Mouse (Mus musculus) adrenal gland, postnatal 25 days (tissue): ENCODE measurements around the gene Ncam1. TPM values are rescaled to one million over a fixed set of nuclear protein-coding genes. Genes with fewer than 3 reads are reported as not detected.

Experiments
- DNase-seq: peaks from one replicate; pipeline ENCODE4 v3.0.0; 2021; ENCODE audit warnings: mixed read lengths
- long read RNA-seq: library from polyadenylated mRNA; stranded (forward); transcript quantifications from one replicate; pipeline ENCODE4 v2.0.0, GENCODE M21; 2021
- total RNA-seq: library from RNA; stranded (reverse); gene quantifications from 2 replicates; pipeline ENCODE4 v1.2.3, GENCODE M21; 2021

The Ncam1 gene
- 35.5 and 48.8 TPM in 2 replicates for total RNA-seq
- long read RNA-seq, partial matches to known transcripts = 15 of 26 reads
- long read RNA-seq, other reads (novel, unspliced or antisense) = 11 of 26 reads

DNA sequence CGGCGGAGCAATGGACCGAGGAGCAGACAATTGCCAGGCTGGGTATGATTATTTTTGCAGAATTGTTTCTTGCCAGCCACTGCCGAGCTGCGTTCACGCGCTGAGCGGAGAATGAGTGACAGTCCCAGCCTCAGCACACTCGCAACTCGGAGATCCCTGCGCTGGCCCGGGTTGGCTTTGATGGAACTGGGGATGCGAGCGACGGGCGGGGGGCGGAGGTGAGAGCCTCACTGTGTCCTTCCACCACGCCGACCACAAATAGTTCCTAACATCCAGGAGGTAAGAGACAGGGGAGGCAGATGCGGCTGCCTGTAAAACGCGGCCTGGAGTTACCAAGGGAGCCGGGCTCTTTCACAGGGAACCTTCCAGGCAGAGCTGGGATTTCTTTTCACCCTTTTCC lies at the start of gene Ncam1:
Gene Ncam1, minus strand, starts transcription at position 120 of the 400 bp plus-strand sequence.
- peak; percentile 82 for DNase-seq

DNA sequence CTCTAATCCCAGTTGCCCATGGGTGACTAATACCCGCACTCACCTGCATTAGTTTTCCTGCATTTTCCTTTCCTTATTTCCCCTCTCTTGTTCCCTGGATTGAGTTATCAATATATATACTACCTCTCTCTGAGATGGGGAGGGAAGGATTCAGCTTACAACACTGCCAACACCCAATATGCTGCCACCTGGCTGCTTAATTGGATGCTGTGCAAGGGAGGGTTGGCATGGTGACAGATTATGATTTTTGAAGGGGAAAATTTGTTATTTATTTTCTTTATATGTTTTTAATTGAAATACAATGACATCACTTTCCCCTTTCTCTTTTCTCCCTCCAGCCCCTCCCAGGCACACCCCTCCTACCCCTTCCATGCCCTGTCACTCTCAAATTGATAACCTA lies 35.3 kb upstream of the Ncam1 start:
- no peak for DNase-seq

DNA sequence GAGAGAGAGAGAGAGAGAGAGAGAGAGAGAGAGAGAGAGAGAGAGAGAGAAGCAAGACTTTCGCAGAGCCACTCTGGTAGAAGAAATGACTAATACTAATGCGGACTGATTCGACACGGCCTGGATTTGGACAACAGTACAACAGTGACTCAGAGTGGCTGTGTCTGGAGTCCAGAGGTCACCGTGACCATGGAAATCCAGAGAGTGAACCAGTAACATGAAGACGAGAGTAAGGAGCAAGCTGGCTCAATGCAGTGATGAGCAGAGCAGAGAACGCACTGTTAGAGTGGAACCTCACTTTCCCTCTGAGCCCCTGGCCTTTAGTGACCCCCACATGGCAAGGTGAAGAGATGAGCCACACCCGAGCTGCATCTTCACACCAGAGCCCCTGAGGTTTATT lies 28.9 kb upstream of the Ncam1 start:
- peak; percentile 23 for DNase-seq

DNA sequence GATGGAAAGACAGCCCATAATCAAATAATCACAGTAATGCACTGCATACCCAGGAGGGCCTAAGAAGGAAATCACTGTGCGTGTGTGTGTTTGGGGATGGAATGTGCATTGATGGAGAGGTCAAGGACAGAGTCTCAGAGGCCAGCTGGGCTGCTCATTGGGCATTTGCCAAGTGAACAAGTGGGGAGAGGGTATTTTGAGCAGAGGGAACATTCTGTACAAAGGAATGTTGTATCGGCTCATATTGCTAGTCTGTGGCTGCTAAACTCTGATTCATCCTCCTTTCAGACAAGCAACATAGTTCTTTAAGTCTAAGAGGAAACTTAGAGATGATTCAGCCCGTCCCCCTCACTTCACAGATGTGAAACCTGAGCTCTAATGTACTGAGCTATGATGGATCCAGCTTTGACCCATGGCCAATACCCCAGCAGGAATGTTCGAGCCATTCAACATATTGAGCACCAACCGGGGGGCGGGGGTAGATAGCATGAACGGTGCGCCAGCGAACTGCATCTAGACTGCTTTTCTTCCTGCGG lies 17.5 kb upstream of the Ncam1 start:
- DNase-seq = no peak

DNA sequence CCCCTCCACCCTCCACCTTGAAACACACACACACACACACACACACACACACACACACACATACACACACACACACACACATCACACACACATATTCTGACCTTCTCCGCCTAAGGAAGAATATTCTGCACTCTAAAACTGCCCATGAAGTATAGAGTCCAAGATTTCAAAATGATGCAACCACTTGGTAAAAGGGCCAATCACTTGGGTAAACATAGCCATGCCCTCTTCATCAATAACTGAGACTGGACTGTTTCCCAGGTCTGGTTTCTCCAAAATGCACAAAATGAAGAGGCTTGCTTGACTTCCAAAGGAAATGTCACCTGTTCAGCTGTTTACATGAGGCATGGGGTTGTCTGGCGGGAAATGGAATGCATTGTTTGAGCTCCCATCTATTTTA lies 15.7 kb upstream of the Ncam1 start:
- no peak for DNase-seq

DNA sequence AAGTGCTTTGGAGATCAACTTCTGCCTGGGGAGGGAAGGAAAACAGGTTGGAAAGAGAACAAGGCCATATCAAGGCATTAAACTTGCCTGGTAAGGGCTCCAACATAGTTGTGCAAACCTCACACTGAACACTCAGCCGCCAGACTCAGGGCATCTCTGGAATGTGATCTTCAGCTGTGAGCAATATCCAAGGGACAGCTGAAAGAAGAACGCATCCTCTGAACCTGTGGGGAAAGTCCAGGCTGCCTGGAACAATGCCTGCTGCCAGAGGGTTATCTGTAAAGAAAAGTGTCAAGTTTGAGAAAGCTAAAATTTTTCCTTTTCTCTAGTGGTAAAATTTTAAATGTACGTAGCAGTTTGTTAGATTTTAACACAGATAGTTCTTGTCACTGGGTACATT lies 4.5 kb upstream of the Ncam1 start:
- no peak for DNase-seq

DNA sequence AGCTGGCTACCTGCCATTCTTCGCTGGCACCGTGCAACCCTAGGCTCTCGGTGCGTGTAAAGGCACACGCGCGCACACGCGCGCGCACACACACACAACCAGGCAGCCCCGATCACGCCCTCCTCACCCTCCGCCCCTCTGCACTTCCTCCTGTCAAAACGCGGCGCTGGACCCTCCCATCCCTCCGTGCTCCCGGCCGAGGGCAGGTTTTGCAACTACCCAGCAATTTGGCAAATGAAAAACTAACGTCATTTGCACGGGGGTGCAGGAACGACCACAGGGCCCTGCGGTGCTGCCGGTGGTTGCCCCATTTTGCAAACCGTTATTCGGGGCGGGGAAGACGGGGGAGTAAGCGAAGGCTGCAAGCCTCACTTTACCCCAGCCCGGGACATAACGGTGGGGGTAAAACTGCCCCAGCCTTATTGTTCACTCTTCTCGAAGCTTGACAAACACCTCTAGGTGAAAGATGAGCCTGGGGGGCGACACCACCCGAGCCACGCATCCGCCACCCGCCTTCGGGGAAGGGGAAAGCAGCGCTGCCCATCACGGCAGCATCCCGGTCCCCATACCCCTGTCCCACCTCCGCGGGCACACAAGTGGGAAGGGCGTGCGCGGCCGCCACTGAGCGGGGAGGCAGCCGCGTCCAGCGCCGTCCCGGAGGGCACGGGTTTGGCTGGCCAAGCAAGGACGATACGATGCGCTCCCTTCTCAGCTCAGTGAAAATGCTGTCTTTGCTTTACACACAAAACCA lies 729 bp downstream of the Ncam1 start:
- peak; percentile 64 for DNase-seq

DNA sequence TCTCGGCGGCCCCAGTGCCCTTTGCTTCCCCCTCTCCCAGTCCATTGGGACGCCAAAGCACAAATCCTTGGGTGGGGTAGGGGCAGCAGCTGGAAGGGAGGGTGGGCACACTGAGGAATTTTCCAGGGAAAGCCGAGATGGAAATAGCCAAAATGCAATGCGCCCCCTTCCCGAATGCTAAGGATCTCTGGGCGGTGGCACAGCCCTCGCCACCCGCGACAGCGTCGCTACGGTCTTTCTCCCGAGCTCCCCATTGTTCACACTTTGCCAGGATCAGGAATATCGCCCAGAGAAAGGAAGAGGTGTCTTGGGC lies 1.3 kb downstream of the Ncam1 start:
- DNase-seq = no peak

DNA sequence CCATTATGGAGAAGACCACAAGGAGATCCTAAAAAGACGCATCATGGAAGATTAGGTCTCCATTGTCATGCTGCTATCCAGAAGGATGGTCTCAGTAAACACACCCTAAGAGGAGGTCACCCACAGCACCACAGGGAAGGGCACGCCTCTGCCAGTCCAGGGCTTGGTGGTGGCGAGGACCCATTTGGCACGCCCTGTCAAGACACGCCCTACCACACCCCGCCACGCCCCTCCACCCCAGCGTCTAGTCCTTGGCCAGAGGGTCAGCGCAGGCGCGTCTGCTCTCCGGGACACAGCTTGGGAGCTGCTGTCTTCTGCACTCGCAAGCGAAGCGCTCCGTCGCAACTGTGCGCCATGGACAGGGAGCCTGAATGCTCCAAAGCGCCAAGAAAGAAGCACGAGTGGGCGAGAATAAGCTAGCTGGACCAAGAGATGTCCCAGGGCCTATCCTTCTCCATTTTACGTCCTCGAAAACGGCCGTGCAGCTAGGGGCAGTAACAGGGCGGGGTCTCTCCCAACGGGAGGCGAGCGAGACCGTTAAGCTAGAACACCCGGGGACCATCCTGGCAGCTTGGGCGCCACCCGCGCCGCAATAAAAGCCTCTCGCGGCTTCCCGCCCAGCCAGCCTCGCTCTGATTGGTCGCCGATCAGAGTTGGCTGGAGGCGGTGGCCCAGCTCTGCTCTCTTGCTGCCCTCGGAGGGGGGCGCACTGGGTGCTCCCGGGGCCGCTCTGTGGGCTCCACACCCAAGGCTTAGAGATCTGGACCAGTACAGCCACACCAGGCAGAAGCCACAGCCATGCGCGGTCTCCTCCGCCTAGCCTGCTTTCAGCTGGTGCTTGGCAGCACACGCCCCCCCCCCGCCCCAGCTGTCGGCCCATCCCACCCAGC lies 1.9 kb downstream of the Ncam1 start:
- DNase-seq = peak; percentile 80

DNA sequence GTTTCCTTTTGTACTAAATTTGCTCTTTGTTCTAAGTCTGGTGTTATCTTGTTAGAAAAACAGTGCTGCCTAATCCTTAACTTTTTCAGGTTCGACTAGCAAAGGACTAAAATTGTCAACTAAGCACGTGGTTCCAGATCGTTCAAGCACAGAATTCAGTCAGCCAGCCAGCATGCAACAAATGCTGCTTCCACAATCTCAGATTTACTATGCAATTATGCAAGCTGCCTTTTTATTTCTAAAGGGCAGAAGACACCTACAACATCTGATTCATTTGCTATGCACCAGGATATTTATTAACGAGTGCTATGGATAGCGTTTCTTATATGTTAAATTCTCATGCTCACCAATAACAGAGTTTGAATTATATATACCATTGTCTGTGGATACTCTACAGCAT lies 2.8 kb downstream of the Ncam1 start:
- no peak for DNase-seq

DNA sequence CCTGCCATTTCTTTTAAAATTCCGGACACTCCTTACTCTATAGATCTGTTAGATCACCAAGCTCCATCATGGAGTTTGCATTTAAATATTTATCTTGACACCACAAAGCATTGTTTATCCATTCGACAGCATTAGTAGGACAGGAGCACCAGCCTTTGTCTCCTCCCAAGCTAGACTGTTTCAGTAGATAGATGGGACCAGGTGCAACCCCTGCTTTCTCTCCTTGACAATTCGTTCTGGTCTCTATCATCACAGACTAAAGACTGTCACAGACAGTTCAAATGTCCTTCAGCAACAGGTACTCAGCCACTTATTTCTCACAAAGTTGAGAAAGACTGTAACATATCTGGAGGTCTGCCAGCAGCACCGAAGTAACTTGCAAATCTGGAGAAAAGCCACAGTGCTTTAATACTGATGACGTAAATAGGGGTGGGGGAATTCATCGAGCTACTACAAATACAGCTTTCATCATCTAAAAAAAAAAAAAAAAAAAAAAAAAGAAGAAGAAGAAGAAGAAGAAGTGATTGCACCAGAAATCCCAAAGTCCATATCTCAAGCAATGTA lies 4.7 kb downstream of the Ncam1 start:
- no peak for DNase-seq

DNA sequence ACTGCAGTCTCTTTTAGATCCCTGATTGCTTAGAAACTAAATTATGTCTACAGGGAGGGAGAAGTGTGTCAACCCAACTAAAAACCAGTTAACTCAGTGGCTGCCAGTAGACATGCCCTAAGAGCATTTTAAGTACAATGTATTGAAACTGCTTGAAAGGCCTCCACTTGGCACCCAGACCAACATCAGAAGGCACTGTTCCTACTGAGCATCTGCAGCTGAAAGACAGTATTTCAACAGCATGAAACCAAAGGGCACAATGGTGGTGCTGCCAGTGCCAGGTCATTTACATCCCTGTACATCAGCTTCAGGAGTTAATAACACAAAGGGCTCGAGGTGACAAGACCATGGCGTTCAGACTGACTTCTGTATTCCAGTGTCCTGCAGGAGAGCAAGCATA lies 5.5 kb downstream of the Ncam1 start:
- DNase-seq = no peak

DNA sequence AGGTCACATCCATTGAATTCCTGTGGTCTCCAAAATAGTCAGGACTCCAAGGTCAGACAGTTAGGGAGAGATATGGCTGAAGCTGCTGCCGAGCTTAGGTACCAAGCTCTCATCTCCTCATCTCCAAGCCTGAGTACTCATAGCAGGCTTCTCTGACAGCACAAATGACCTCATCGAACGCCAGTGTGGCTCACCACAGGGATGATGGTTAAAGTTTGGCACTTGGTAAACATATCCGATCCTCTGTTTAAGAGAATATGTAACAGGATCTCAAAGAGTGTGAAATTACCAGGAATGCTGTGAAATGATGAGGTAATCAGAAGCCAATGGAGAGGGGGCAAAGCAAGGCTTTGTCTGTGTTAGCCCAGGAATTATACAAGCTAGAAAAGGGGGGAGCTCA lies 6.1 kb downstream of the Ncam1 start:
- DNase-seq = no peak

DNA sequence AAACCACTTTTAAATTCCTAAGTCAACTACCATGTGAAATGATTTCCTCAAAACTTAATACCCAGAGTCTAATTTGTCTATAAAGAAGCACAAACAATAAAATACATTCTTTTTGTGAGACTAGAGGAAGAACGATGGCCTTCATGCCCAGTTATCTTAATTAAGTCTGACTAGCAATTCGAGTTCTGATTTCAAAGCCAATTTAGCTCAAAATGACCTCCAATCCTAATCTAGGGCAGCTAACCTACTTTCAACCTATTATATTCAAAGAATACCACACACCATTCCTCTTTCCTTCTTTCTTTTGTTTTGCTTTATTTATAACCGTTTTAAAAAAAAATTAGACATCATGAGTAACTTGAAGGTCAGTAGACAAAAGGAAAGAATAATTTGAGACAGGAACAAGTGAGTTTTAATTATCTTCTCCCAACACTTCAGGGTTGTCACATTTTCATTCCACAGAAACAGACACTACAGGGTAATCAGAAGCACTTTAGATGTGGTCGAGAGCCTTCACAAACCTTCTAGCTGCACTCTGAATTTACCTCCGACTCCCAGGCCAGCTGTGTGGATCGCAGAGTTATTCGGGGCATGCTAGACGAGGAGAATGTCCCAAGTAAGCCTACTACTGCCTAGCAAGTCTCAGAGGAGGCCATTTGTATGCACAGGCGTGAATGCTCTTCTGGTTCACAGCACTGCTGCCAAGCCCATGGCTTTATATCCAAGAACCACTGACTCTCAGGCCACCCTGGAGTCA lies 17.5 kb downstream of the Ncam1 start:
- DNase-seq = no peak

DNA sequence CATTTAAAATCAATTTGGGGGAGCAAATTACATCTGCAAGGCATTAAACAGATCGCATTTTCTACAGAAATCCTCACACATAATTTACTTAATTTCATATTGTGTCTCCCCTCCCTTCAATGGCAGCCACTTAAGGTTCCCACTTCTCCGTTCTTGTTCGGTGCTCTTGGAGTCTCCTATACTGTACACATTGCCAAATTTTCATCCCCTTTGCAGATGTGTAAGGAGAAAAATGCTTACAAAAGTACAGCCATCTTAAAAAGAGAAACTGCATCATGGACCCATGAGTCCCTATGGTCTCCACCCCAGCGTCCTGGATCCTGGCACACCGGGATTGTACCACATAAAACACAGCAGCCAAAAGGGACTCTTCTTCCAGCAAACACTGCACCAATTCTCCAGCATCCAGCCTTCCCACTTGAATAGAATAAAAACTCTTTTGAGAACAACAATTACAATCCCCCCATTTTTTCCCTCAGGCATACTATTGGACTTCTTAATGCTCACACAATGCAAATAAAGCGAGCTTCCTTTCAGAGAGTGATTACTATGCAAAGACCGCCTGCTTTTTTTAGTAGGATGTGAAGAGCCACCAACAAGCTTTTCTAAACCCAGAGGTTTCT lies 21.6 kb downstream of the Ncam1 start:
- no peak for DNase-seq

DNA sequence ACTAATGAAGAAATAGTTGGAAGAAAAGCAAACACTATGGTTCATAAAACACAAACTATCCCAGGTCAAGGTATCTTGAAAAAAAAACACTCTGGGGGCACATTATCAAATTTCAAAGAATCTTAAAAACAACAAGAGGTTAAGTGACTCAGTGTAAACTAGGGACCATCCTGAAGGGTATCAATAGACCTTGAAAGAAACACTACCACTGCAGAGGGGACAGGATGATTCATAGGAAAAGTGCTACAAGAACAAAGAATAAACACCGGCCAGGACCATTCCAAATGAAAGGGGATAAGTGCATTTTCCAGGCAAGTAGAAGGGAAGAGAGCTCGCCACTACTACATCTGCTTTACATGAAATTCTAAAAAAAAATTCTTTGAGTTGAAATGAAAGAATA lies 32.1 kb downstream of the Ncam1 start:
- DNase-seq = no peak

DNA sequence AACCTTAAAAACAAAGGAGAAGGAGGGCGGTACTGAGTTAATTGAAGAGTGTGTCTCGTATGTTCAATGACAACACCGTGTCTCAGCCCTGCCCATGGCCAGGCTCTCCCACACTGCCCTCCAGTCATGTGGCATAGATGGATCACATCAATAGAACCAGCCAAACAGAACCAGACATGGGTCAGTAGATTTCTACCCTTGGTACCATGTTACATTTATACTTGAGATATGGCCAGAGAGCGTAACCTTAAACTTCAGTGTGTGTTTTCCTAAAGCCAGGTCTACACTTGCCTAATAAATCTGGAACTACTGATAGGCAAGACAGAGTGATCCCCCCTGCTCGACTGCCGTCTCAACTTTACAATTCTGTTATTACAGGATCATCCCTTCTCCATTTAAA lies 38.2 kb downstream of the Ncam1 start:
- DNase-seq = no peak

DNA sequence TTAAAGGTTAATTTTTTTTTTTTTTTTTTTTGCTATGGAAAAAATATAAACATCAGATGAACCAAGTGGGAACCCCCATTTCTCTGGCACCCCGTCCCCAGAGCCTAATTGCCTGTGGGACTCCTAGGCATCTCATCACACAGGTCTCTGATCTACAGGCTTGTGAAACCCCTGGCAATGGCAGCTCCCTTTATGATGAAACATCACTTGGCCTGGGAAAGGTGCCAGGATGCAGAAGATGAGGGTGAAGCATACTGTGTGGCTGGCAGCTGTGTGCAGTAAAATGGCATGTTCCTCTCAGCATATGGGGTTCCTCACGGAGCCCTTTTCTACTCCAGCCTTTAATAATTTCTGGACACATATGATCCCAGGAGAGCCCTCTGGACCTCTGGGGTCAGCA lies 40.3 kb downstream of the Ncam1 start:
- DNase-seq = peak; percentile 64

DNA sequence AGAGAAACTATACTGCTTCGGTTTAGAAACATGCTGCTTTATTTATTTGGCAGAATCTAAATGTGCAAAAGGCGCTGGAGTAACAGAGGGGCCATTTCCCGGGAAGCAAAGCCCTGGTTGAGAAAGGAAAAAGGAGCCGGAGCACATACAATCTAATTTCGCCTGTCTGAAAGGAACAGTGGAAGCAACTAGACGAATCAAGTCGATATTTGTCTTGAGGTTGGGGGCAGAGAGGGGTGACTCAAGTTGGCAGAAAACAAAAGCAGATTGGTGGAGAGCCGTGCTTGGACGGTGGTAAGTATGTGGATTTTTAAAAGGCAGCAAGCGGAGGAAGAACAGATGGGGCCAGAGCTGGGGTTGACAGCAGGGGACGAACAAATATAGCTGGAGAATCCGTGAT lies 40.7 kb downstream of the Ncam1 start:
- DNase-seq = no peak

DNA sequence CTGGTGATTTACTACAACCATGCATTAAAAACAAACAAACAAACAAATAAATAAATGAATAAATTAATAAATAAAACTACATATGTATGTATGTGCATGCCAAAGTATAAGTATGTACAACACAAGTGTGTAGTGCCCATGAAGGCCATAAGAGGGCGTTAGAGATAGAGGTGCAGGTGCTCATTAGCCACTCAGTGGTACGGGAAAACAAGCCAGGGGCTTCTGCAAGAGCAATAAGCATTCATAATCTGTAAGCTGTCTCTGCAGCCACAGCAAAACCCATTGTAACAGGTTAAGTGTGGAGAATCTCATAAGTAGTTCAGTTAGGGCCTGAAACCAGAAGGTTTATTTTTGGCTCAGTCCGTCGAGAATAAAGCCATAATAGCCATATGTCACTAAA lies 41.1 kb downstream of the Ncam1 start:
- no peak for DNase-seq

DNA sequence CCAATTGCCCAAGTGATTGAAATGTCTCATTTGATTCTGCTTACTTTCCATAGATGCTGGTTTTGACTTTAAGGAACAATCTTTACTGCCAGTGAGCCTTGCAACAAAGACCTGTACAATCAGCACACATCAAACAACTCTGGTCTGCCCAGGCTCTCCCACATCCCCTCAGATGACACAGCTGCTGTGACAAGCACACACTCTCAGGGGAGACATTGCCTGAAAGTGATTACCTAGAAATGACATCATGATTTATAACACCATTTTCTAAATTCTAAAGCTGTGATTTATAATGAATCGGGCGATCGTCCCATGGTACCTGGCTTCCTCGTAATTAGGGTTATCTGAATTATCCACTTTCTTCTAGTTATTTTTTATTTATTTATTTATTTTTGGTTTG lies 42.0 kb downstream of the Ncam1 start:
- no peak for DNase-seq

DNA sequence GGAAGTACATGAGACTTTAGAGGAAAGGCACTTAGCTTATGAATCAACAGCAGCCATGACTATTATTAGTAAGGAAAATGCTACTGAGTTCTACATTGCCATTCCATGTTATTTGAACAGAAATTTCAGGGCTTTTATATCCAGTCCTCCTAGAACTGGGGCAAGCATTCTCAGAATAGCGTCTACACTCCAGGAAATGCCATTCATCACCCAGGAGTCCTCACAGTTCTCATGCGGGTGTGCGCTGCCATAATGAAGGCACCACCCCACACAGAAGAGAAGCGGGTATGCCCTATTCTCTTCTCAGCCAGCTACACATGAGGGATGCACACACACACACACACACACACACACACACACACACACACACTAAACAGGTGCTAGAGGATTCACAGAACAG lies 43.5 kb downstream of the Ncam1 start:
- no peak for DNase-seq
